In genomic region chr13:96671906-96672234, GRCm38 (mm10) we compare ENCODE assay signal across 15 mouse cellular contexts. TPM values are rescaled to one million over a fixed set of nuclear protein-coding genes. Genes with fewer than 3 reads are reported as not detected.
DNase-seq lines count a peak whose midpoint lies in the region; ATAC-seq and TF ChIP-seq lines count a peak whose summit lies in the region.
"Had no signal": no experiment of that assay in that cellular context is flagged by ENCODE, and none has a peak within 500 bp of the region (broad histone marks: within the 10 kb centered on the region; RNA-seq: fewer than 3 reads in every experiment).

No protein-coding gene starts in this region.

- DNase-seq in forebrain, embryonic 14.5 days (ENCODE audit: low spot score) = no peak
- no peak for DNase-seq in CH12.LX (ENCODE audit: extremely low read depth)
- no peak for DNase-seq in hindbrain, embryonic 14.5 days (ENCODE audit: low spot score)
- no peak for DNase-seq in frontal cortex, postnatal 14 days (ENCODE audit: low spot score in 2 of 2)
- DNase-seq in yolk sac, embryonic 10.5 days (ENCODE audit: low spot score) = no peak
- no peak for DNase-seq in heart, adult 9 months (ENCODE audit: low spot score in 2 of 2)
- DNase-seq: adrenal gland, adult 2 months; cerebellum, adult 11 months; kidney, postnatal 4 days; left cerebral cortex, postnatal 4 days; lung, postnatal 36 days had no signal

- no peak overlapping the region for H3K4me2 ChIP-seq in forebrain, embryonic 15.5 days (replicated peaks)
- no peak overlapping the region for H3K4me2 ChIP-seq in forebrain, embryonic 14.5 days (ENCODE audit: low read length)
- peak overlapping the region; percentile 95; the same call in 1 of the 2 replicates for H3K4me2 ChIP-seq in CH12.LX (ENCODE audit: insufficient read depth, low read depth, poor library complexity, severe bottlenecking)
- no peak overlapping the region for H3K4me2 ChIP-seq in hindbrain, embryonic 14.5 days (replicated peaks)
- no peak overlapping the region for H3K4me2 ChIP-seq in midbrain, embryonic 13.5 days (replicated peaks)

- peaks cover 35% of the 10 kb centered on the region for H3K4me1 ChIP-seq in forebrain, embryonic 15.5 days
- H3K4me1 ChIP-seq in forebrain, embryonic 14.5 days (ENCODE audit: control insufficient read depth, insufficient read depth, low read length) = peaks cover 24% of the 10 kb centered on the region
- H3K4me1 ChIP-seq in CH12.LX (ENCODE audit: control insufficient read depth in 1 of 2, insufficient read depth in 2 of 2) = peaks cover 10 to 32% of the 10 kb centered on the region in 2 experiments
- peaks cover 35% of the 10 kb centered on the region for H3K4me1 ChIP-seq in hindbrain, embryonic 14.5 days (replicated peaks; ENCODE audit: control insufficient read depth, insufficient read depth, low read length)
- peaks cover 37% of the 10 kb centered on the region for H3K4me1 ChIP-seq in midbrain, embryonic 13.5 days (replicated peaks)

- H3K27me3 ChIP-seq in forebrain, embryonic 15.5 days = no peaks in the 10 kb centered on the region
- H3K27me3 ChIP-seq in forebrain, embryonic 14.5 days (replicated peaks; ENCODE audit: control insufficient read depth, insufficient read depth, low read length) = no peaks in the 10 kb centered on the region
- no peaks in the 10 kb centered on the region for H3K27me3 ChIP-seq in CH12.LX (replicated peaks)
- no peaks in the 10 kb centered on the region for H3K27me3 ChIP-seq in hindbrain, embryonic 14.5 days (ENCODE audit: control insufficient read depth, insufficient read depth, low read length)
- no peaks in the 10 kb centered on the region for H3K27me3 ChIP-seq in midbrain, embryonic 13.5 days
- H3K27me3 ChIP-seq: embryonic facial prominence, embryonic 12.5 days; Patski had no signal

- dilution Hi-C loops in CH12.LX (cut with MboI; ENCODE audit: extremely low pct_ligation_motif_present, extremely low pct_unique_long_range_greater_than_20kb, low sequenced_read_pairs) = no loop called here

- peak overlapping the region; percentile 88 for H3K27ac ChIP-seq in forebrain, embryonic 15.5 days (replicated peaks)
- no peak overlapping the region; the same call in 1 of the 2 replicates for H3K27ac ChIP-seq in forebrain, embryonic 14.5 days (ENCODE audit: low read depth, low read length)
- H3K27ac ChIP-seq in CH12.LX (ENCODE audit: insufficient read depth, low read depth) = no peak overlapping the region
- peak overlapping the region; percentile 90 for H3K27ac ChIP-seq in hindbrain, embryonic 14.5 days
- H3K27ac ChIP-seq in midbrain, embryonic 13.5 days = peak overlapping the region; percentile 99

- H3K9me3 ChIP-seq in forebrain, embryonic 15.5 days = no peaks in the 10 kb centered on the region
- H3K9me3 ChIP-seq in forebrain, embryonic 14.5 days (replicated peaks; ENCODE audit: control insufficient read depth, low read length) = no peaks in the 10 kb centered on the region
- no peaks in the 10 kb centered on the region for H3K9me3 ChIP-seq in CH12.LX (replicated peaks; ENCODE audit: low read length)
- H3K9me3 ChIP-seq in hindbrain, embryonic 14.5 days (ENCODE audit: control insufficient read depth, low read length) = no peaks in the 10 kb centered on the region
- no peaks in the 10 kb centered on the region for H3K9me3 ChIP-seq in midbrain, embryonic 13.5 days
- H3K9me3 ChIP-seq: embryonic facial prominence, embryonic 12.5 days had no signal

- in situ Hi-C loops in CH12.LX (cut with MboI; ENCODE audit: low pct_ligation_motif_present, low pct_unique_long_range_greater_than_20kb, low sequenced_read_pairs) = no loop called here

- no peaks in the 10 kb centered on the region for H3K36me3 ChIP-seq in forebrain, embryonic 15.5 days
- no peaks in the 10 kb centered on the region for H3K36me3 ChIP-seq in forebrain, embryonic 14.5 days (ENCODE audit: control insufficient read depth, insufficient read depth, low read length)
- peaks cover 0 to 4% of the 10 kb centered on the region in 2 experiments for H3K36me3 ChIP-seq in CH12.LX (replicated peaks in 1 of 2; ENCODE audit: control insufficient read depth in 1 of 2, insufficient read depth in 1 of 2, low read length in 1 of 2)
- H3K36me3 ChIP-seq in hindbrain, embryonic 14.5 days (replicated peaks; ENCODE audit: control insufficient read depth, insufficient read depth) = peaks cover 1% of the 10 kb centered on the region; the same call in 1 of the 2 replicates
- no peaks in the 10 kb centered on the region for H3K36me3 ChIP-seq in midbrain, embryonic 13.5 days
- H3K36me3 ChIP-seq: embryonic facial prominence, embryonic 12.5 days had no signal

- ATAC-seq in forebrain, embryonic 15.5 days (replicated peaks) = no peak
- ATAC-seq in forebrain, embryonic 14.5 days = no peak
- no peak for ATAC-seq in hindbrain, embryonic 14.5 days (ENCODE audit: low FRiP score)
- no peak for ATAC-seq in midbrain, embryonic 13.5 days
- ATAC-seq: Patski had no signal

- whole genome bisulfite sequencing in forebrain, embryonic 15.5 days = 80% methylated on average over 5 of the region's 5 CpGs
- WGBS in forebrain, embryonic 14.5 days = 83% methylated on average over 5 of the region's 5 CpGs
- 86% methylated on average over 5 of the region's 5 CpGs for WGBS in hindbrain, embryonic 14.5 days
- 92% methylated on average over 5 of the region's 5 CpGs for WGBS in midbrain, embryonic 13.5 days

- H3K4me3 ChIP-seq in forebrain, embryonic 15.5 days = no peak overlapping the region
- H3K4me3 ChIP-seq in forebrain, embryonic 14.5 days (ENCODE audit: low read depth, low read length) = no peak overlapping the region
- no peak overlapping the region for H3K4me3 ChIP-seq in CH12.LX (replicated peaks in 1 of 3; ENCODE audit: low read depth in 2 of 3, low read length in 2 of 3, poor library complexity in 1 of 3)
- H3K4me3 ChIP-seq in hindbrain, embryonic 14.5 days (replicated peaks; ENCODE audit: low read length) = no peak overlapping the region
- no peak overlapping the region for H3K4me3 ChIP-seq in midbrain, embryonic 13.5 days (replicated peaks)

- TF ChIP-seq EP300 in CH12.LX (IDR thresholded peaks at IDR 0.05; ENCODE audit: low read length) = no peak

- H3K79me2 ChIP-seq in CH12.LX (replicated peaks; ENCODE audit: control insufficient read depth, extremely low read depth, insufficient read depth, poor library complexity, severe bottlenecking) = peaks cover 37% of the 10 kb centered on the region

- TF ChIP-seq CTCF in CH12.LX (conservative IDR thresholded peaks at IDR 0.05 in 1 of 2, IDR thresholded peaks at IDR 0.05 in 1 of 2; ENCODE audit: low read depth in 2 of 2, low read length in 2 of 2) = no peak

- no peak for TF ChIP-seq POLR2A in CH12.LX (IDR thresholded peaks at IDR 0.05; ENCODE audit: low read depth, low read length)

- no peak for TF ChIP-seq RAD21 in CH12.LX (IDR thresholded peaks at IDR 0.05; ENCODE audit: low read depth, low read length)

- no peak overlapping the region for H3K9ac ChIP-seq in forebrain, embryonic 15.5 days (replicated peaks)
- no peak overlapping the region for H3K9ac ChIP-seq in forebrain, embryonic 14.5 days (ENCODE audit: low read length)
- H3K9ac ChIP-seq in CH12.LX (ENCODE audit: insufficient read depth, low read depth) = no peak overlapping the region; the same call in 1 of the 2 replicates
- H3K9ac ChIP-seq in hindbrain, embryonic 14.5 days = no peak overlapping the region
- no peak overlapping the region for H3K9ac ChIP-seq in midbrain, embryonic 13.5 days (replicated peaks)

TF ChIP-seq in CH12.LX, 34 proteins besides CTCF, POLR2A, EP300 and RAD21:
- TF ChIP-seq HCFC1 (IDR thresholded peaks at IDR 0.05; ENCODE audit: low read depth, low read length) = no peak
- TF ChIP-seq SIN3A (IDR thresholded peaks at IDR 0.05; ENCODE audit: low read length) = no peak
- no peak for TF ChIP-seq ZC3H11A (IDR thresholded peaks at IDR 0.05; ENCODE audit: low read depth, low read length)
- no peak for TF ChIP-seq USF1 (IDR thresholded peaks at IDR 0.05; ENCODE audit: low read depth, low read length)
- no peak for TF ChIP-seq MAX (IDR thresholded peaks at IDR 0.05; ENCODE audit: low read length)
- TF ChIP-seq ELF1 (IDR thresholded peaks at IDR 0.05; ENCODE audit: low read depth, low read length) = no peak
- TF ChIP-seq ETS1 (conservative IDR thresholded peaks at IDR 0.05; ENCODE audit: low read depth, low read length) = no peak
- no peak for TF ChIP-seq GABPA (IDR thresholded peaks at IDR 0.05; ENCODE audit: insufficient replicate concordance, low read depth, low read length)
- TF ChIP-seq MEF2A (IDR thresholded peaks at IDR 0.05; ENCODE audit: borderline replicate concordance, low read depth, low read length) = no peak
- no peak for TF ChIP-seq BHLHE40 (IDR thresholded peaks at IDR 0.05; ENCODE audit: low read depth, low read length)
- TF ChIP-seq CHD2 (IDR thresholded peaks at IDR 0.05; ENCODE audit: low read length) = no peak
- TF ChIP-seq JUND (conservative IDR thresholded peaks at IDR 0.05; ENCODE audit: low read depth, low read length) = no peak
- TF ChIP-seq E2F4 (IDR thresholded peaks at IDR 0.05; ENCODE audit: insufficient replicate concordance, low read depth, low read length) = no peak
- TF ChIP-seq NRF1 (IDR thresholded peaks at IDR 0.05; ENCODE audit: low read depth, low read length) = no peak
- no peak; the same call in 1 of the 2 replicates for TF ChIP-seq TCF12 (IDR thresholded peaks at IDR 0.05; ENCODE audit: low read depth, low read length)
- no peak for TF ChIP-seq UBTF (IDR thresholded peaks at IDR 0.05; ENCODE audit: low read depth, low read length)
- TF ChIP-seq MYC (IDR thresholded peaks at IDR 0.05; ENCODE audit: low read depth, low read length) = no peak
- TF ChIP-seq RCOR1 (conservative IDR thresholded peaks at IDR 0.05; ENCODE audit: low read depth, low read length) = no peak
- TF ChIP-seq MAZ (IDR thresholded peaks at IDR 0.05; ENCODE audit: low read depth, low read length) = no peak
- no peak for TF ChIP-seq ZNF384 (IDR thresholded peaks at IDR 0.05; ENCODE audit: low read depth, low read length)
TF ChIP-seq in CH12.LX: peak in this region for 0.

RNA-seq across cellular contexts. Expression of gene Hmgcr, which starts 1.1 kb away (rescaled TPM):
- 170 and 183 TPM in 2 replicates for polyA plus RNA-seq in forebrain, embryonic 15.5 days (2015; fragmentation: Nextera tagmentation; extraction: Ambion mirVana)
- polyA plus RNA-seq in forebrain, embryonic 14.5 days (2014; fragmentation: Nextera tagmentation; extraction: Ambion mirVana) = 181 and 194 TPM in 2 replicates
- 71.6 and 81.1 TPM in 2 replicates for total RNA-seq in CH12.LX (2012; rRNA removed)
- total RNA-seq in CH12.LX (2014; rRNA removed) = 85.1 and 118 TPM in 2 replicates
- polyA plus RNA-seq in CH12.LX (2012; ENCODE audit: insufficient read length, low read depth) = 97.5 and 98.9 TPM in 2 replicates
- polyA plus RNA-seq in hindbrain, embryonic 14.5 days (2014; fragmentation: Nextera tagmentation; extraction: Ambion mirVana) = 198 and 251 TPM in 2 replicates
- polyA plus RNA-seq in midbrain, embryonic 13.5 days (2015; fragmentation: Nextera tagmentation; extraction: Ambion mirVana) = 178 and 203 TPM in 2 replicates

Comparison
In these comparisons a context has a peak if more than half of its experiments do, and no peak if none do; other contexts are left out.
1. H3K27ac ChIP-seq: peak in forebrain, embryonic 15.5 days (single experiment), hindbrain, embryonic 14.5 days (single experiment) and midbrain, embryonic 13.5 days (single experiment); none in forebrain, embryonic 14.5 days (single experiment) and CH12.LX (single experiment).